Mouse (Mus musculus) cerebellum, postnatal 14 days (tissue): ENCODE results near the gene Serpinc1.
"Not testable (repeated sequence)": the region's sequence is repeated elsewhere in the genome, so short reads cannot be mapped to it uniquely, and the experiment has no call there.

ENCODE experiments used
- DNase-seq, 2 experiments: peaks; one replicate each; pipeline ENCODE4 v3.0.0; 2021; ENCODE audit warnings: mixed read lengths in 2 of 2

Gene Serpinc1

DNA sequence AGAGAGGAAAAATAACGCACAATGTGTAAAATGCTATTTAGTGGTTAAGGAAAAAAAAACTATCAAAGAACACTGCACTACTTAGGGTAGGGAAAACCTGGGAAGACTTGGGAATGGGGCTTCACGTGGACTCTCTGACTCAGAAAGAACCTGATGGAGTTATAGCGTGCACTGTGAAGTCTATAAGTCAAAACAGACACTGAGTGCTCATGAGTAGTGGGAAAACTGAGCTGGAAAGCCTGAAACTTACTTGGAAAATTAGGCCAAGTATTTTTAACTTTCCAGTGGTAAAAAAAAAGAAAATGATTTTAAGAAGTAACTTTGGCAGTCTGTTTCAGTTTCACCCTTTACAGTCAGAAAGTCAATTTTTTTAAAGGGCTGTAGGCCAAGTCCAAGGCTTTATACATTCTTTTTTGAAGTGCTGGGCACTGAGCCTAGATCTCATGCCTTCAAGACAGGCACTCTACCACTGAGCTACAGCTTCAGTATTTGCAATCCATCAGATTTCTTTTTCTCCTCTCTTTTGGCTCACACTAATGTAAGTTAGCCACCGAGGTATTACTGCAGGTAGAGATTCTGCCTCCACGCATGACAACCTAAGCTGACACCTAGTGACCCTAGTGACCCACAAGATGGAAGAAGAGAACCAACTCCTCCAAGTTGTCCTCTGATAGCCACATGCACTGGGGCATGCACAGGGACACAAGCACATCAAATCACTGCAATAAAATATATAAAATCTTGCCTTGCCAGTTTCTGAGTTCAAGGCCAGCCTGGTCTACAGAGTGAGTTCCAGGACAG, 47.2 kb downstream of the Serpinc1 start:
- no peak for DNase-seq

DNA sequence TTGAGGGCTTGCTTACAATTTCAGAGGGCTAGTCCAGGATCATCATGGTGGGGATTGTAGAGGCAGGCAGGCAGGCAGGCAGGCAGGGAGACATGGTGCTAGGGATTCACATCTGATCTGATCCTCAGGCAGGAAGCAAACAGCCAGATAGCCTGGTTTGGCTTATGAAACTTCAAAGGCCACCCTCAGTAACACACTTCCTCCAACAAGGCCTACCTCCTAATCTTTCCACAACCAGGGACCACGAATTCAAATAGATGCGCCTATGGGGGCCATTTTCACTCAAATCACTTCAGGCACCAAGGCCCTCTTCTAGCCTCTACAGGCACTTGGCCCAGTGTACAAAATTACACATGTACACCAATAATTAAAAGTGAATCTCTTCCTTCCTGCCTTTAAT, 48.8 kb downstream of the Serpinc1 start:
- no peak for DNase-seq

DNA sequence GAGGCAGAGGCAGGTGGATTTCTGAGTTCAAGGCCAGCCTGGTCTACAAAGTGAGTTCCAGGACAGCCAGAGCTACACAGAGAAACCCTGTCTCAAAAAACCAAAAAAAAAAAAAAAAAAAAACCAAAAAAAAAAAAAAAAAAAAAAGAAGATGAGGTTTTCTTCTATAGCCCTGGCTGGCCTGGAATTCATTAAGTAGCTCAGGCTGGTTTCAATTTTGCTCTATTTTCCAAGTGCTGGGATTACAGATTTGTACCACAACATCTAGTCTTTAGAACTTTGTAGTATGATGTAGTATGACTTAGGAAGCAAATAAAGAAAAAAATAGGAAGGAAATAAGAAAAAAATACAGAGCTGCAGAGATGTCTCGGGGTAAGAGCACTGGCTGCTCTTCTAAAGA, 50.0 kb downstream of the Serpinc1 start:
- not testable (repeated sequence) for DNase-seq

DNA sequence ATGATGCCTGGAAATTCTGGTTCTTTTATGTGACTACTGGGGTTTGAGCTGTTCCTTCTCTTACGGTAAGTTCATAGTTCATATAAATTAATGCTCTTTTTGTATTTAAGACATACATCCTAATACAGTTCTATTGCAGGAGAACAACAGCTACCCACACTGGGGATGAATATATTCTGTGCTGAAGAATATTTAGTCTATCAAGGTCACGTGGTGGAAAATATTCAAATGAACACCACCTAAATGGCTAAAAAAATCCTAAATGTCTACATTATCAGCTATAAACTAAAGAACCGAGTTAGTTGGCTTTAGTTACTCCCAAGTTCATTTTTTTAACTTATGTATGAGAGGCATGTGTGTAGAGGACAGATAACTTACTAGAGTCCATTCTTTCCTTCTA, 51.7 kb downstream of the Serpinc1 start:
- no peak for DNase-seq

DNA sequence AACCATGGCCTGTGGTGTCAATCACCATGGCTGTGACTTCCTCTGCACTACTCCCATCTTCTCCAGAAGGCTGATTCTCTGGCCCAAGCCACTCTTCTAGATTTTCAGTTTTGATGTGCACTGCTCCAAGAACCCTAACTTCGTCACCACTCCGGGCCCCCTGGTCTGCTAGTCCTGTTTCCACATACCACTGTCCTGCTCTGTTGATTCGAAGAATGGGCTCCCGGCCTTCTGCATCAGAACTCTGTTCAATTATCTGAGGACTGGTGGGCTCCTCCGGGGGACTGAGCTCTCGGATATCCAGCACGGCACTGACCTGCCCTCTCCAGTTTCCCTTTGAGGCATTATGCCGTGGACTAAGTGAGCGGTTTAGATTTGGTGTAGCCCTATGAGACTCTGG, 53.5 kb downstream of the Serpinc1 start:
- DNase-seq, result no peak

DNA sequence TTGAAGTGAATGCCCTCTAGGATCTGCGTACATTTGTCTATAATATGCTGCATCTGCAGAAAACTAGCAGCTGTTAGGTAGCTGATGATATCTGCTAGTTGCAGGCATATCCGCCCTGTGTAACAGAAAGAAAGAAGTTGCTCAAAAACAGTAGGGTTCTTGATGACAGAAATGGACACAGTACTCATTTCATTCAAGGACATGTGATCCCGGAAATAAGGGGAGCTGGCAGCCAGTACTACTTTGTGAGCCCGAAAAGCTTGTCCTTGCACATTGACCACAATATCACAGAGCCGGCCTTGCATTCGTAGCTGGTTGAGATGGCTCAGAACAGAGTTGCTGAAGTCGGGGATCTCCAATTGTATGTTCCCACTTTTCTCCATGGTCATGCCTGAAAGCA, 54.0 kb downstream of the Serpinc1 start:
- DNase-seq, result no peak

DNA sequence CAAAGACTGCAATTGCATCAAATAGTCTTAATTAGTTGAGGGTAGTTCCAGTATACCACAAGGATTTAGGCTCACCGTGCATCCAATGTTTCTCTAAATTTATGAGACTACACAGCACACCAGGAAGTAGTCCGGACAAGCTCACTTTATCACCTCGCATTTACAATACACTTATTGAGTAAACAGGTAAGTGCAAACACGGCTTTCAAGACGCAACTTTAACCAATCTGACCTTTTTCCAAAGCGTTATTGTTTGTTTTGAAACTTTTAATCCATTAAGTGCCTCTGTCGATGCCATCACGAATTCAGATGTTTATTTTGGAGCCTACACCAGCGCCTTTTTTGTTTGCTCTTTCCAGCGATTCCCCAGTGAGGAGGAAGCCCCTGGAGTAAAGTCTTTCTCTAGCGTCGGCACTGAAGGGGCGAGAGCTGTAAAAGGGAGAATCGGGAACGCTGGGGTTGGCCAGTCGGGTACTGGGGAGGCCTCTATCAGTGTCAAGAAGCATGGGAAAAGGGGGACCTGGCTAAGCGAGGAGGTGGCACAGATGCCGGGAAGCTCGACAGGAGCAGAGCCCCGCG, 55.6 kb downstream of the Serpinc1 start:
- DNase-seq, result no peak

DNA sequence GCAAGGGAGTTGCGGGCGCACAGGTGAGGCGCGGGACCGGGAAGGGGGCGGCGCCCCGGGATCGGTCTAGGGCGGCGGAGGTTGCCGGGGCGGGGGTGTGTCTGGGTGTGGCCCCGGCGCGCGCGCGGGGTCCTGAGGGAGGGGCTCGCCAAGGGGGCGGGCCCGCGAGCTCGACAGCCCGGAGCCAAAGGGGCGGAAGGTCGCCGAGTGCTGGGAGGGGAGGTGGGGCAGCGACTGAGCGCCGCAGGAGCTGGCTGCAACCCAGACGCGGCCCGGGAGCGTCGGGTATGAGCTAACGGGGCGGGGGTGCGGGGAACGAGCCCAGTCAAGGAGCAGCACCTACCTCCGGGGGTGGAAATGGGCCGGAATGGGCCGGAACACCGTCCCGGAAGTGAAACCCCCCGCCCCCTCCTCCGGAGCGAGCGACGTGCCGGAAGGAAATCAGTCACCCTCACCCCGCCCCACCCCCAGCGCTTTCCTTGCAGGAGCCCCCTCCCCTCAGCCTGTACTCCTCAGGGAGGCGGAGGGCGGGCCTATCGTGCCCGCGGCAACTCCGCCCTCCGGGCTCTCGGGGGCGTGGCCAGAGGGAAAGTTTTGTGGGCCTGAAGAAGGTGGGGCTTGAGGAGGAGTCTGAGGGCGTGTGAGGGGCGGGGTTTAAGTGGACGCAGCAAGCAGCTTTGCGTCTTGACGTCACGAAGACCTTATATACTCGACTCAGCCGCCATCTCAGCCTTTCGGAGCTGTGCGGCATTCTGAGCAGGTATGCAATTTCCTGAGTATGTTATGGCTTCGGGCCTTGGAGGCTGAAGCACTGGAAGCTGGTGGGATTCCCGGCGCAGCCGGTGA, 56.3 kb downstream of the Serpinc1 start, which contains the start of gene Zbtb37:
Gene Zbtb37 (minus strand): TSS at position 415 of the 846 bp plus-strand sequence.
- peak; percentile 98 for DNase-seq

DNA sequence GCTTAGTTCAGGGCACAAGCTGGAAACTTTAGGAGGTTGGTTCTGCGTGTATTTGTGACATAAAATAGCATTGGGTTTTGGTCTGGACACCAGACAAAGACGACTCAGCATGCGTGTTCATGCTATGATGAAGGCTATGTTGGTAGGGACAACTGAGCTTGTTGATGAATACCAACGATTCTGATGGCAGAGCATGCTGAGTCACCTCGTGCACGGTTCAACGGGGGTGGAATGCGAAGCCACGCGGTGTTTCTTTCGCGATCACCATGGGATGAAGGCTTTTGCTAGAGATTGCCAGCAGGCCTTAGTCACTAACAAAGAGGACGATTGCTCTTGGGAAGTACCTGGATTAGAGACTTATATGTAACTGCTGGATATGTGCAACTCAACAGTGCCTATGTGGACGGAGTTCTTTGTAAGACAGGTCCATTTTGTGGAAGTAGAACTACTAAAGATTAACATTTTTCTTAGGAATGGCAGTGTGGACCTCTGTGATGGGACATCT, 56.9 kb downstream of the Serpinc1 start:
- DNase-seq, result peak in 1 of 2 experiments; percentile 68

DNA sequence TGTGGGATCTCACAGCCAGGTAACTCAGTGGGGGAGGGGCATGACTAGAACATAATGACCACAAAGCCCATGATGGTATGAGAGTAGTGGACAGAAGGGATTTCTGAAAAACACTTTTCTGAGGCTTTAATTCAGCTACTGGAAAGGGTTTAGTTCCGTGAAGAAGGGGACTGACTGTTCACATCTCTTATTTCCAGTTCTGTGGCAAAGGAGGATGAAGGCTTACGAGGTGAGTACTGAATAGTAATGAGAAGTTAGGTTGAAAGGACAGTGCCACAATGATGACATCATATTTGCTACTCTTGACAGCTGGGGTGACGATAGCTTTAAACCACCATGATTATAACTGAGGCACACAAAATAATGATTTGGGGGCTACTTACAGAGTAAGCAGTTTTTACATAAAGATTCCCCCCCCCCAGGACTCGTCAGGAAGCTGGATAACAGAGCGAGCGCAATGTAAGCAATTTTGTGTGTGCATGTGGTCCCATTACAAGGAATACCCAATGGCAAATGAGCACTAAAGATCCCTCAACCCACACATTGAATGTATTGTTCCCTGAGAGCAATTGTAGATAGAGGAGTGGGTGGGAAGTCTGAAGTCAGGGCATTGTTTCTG, 57.5 kb downstream of the Serpinc1 start:
- peak; percentile 61 for DNase-seq

DNA sequence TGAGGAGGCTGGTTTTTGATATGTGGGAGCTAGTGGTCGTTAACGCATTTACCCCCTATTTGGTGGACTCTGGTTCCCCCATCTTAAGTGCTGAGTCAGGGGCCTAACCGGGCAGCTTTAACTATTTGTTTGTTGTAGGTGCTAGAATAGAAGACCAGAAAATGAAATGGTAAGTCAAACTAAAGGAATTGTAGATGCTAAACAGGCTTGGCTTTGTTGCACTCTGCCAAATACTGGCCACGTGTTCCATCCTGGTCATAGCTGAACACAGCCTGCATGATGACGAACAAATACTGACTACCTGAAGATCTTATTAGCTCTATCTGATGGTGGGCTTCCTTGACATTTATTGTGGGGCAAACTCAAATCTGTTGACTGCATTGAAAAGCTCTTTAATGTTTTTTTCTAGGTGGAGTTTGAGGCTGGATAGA, 58.0 kb downstream of the Serpinc1 start:
- DNase-seq, result peak; percentile 19 to 28

DNA sequence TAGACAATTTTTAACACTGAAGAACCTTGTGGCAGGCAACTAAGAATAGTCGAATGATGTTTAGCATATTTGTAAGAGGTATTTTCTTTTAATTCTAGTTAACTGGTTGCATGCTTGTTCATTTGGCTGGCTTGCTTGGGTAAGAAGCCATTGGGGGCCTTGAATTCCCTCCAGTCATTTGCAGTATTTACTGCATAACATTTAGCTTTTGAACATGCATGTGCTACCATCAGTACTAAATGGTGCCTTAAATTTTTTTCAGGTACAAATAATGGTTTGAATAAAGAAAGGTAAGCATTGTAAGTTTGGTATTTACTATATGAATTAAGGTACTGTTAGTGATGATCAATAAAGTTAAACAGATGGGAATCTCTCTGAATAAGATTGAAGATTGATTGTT, 58.6 kb downstream of the Serpinc1 start:
- no peak for DNase-seq

DNA sequence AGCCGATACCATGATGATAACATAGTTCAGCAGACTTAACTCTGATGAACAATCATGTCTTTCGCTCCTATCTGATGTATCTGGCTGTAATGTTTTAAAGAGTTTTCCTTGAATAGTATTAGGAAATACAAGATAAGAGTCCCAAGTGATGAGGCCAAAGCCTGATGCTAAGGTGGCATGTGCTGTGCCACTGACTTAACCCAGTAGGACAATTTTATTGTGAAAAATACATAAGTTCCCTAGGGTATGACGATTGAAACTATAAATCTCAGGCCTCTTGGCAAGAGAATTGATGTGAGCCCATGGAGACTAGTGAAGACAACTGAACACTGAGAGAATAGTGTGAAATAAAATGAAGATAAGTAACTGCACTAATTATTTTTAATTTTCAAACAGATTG, 59.2 kb downstream of the Serpinc1 start:
- DNase-seq, result no peak

DNA sequence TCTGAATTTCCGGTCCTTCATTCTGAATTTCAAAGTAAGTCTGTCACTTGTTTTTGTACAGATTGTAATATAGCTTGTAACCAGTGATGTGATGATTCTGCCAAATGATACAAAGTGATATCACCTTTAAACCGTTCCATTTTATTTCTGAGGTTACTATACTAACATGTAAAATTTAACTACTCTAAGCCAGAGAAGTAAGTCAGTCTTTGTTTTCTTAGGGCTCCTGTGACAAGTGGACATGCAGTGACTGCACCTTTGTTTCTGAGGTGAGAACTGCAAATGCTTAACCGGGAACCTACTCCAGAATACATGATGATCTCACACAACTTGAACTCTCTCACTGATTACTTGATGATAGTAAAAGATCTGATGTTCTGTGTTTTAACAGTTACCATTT, 59.6 kb downstream of the Serpinc1 start:
- DNase-seq, result no peak

DNA sequence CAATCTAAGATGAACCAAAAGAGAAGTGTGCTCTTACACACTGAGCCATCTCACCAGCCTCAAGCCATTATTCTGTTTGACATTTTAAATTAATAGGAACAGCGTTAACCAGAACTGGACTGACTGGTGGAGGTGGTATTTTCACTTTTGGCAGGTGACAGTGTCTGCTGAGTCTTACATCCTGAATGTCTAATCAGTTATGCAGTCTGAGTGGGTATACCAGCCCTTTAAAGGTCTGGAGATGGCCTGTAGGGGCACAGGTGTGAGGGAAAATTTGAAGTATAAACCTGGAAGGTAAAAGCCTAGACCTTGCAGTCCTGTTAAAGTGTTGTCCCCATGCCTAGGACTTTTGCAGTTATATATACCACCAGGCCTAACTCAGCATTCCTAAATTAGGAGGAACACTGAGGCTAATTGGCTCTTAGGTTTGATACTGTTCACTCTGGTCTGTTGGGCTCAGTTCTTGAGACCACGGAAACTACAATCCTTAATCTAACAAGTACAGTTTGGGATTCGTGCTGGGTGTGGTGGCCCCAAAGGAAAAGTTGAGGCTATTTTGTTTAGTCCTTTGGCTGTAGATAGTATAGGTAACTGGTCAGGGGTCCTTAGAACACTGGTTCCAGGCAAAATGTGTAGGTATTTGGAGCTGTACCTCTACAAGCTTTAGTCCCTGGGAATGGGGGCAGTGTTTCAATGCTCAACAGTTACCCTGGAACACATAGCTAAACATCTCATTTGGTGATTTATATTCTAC, 60.8 kb downstream of the Serpinc1 start:
- DNase-seq, result no peak

DNA sequence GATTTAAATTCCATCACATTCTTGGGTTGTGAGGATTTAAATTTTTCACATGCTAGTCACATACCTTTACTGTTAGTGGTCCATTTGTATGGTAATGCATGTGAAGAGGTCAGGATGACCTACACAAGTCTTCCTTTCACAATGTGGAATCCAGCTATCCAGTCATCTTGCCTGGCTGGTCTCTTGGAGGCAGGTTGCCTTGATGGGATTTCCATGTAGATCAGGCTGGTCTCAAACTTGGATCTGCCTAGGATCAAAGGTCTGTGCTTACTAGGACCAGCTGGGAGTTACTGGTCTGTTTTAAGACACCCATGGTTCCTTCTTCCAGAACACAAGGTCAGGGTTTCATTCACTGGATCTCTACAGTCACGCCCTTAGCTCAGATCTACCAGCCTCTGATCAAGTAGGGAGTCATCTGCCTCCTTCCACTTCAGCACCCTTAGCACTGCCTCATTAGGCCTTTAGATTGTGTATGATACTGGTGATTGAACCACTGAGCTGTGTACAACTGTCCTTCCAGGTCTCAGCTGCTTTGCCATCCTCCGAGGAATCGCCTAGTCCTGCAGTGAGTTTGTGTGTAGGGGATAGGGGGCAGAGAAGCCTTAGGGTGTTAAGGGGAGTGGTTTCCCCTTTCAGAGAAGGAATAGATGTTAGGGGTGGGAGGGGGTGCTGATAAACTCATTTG, 61.5 kb downstream of the Serpinc1 start:
- no peak for DNase-seq

DNA sequence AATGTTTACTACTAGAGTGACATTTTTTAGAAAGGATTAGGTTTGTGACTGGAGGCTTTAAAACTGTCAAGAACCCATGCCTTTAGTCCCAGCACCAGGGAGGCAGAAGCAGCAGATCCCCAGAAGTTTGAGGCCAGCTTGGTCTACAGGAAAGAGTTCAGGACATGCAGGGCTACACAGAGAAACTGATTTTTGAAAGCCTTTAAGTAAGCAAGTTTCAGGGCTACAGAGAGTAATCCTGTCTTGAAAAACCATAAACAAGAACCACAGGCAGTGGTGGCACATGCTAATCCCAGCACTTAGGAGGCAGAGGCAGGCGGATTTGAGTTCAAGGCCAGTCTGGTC, 62.0 kb downstream of the Serpinc1 start:
- DNase-seq, result no peak

DNA sequence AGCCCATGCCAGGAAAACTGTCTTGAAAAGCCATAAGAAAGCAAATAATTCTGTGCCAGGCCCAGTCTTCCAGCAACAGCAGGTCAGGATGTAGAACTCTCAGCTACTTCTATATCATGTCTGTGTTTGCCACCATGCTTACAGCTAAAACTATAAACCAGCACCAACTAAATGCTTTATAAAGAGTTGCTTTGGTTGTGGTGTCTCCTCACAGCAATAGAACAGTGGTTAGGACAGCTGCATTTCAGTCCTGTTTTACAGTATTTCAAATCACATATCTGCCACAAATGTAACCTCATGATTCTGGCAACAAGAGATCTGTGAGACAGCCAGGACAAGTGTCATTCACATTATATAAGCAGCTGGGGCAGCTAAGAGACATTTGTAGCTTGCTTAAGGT, 62.5 kb downstream of the Serpinc1 start:
- DNase-seq, result no peak

DNA sequence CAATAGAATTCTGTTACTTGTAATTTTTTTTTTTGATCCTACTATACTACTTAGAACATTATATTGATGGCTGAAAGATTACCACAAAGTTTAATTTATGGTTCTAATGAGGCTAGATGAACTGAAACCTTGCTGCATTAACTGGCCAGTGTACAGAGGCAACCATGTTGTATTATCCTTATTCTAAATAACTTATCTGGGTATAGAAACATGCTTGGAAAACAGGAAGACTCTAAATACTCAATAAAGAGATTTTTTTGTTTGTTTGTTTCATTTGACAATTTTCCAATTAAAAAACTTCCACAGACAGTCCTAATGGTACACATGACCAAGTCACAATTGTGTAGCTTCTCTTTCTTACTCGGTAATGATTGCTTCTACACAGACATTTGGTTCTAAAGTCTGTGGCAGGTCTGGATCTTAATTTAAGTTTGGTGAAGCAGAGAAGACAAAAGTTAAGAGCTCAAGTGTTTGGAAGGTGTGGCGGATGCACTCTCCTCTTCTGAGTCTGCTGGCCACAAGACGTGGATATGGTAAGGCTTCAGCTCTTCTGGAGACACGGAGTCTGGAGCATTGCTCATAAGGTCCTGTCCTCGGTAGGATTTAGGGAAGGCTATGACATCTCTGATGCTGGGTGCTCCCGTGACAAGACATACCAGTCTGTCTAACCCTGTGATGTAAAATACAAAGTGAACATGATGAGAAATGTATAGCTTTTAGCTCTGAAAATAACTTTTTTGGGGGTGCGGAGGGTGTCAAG, 63.1 kb downstream of the Serpinc1 start:
- DNase-seq, result no peak

DNA sequence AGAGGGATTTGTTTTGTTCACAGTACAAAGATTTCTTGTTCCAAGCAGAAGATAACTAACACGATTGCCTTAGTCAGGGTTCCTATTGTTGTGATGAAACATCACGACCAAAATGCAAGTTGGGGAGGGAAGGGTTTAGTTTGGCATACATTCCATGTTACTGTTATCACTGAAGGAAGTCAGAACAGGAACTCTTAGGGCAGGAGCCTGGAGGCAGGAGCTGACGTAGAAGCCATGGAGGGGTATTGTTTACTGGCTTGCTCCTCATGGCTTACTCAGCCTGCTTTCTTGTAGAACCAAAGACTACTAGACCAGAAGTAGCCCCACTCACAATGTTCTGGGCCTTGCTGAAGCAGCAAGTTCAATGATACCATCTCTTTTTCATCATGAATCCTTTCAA, 68.6 kb downstream of the Serpinc1 start:
- DNase-seq, result no peak
